Mouse (Mus musculus): Measurements from ENCODE around the gene Epb41l2. TPM values are rescaled to one million over a fixed set of nuclear protein-coding genes. Genes with fewer than 3 reads are reported as not detected.

The Epb41l2 gene
- polyA plus RNA-seq, 1 experiment, result 181 TPM

DNA sequence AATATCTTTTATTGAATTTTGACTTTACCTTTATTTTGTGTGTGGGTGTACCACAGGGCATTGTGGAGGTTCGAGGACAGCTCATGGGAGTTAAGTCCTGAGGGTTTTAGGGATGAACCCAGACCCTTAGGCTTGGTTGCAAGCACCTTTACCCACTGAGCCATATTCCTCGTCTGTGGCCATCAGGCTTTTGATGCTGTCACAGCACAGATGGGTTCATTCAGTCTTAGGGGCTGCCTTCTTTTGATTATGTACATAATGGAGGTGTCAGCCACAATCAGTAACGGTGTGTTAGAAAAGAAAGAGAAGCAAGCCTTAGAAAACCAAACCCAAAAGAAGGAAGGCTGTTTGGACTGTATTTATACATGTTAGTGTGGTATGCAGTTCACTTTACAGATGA is 9.3 kb downstream of the Epb41l2 start:
- Histone ChIP-seq H3K36me3 (ENCODE audit: control insufficient read depth, insufficient read depth, low read length, poor library complexity, severe bottlenecking) (no peaks in the 10 kb centered on the region), H3K27me3 (ENCODE audit: control insufficient read depth, insufficient read depth, low read length, poor library complexity, severe bottlenecking) (no peaks in the 10 kb centered on the region), H3K4me1 (ENCODE audit: control insufficient read depth, insufficient read depth, low read length) (no peaks in the 10 kb centered on the region), H3K9me3 (replicated peaks; ENCODE audit: control insufficient read depth, insufficient read depth, low read length, poor library complexity, severe bottlenecking) (no peaks in the 10 kb centered on the region), H3K4me3 (ENCODE audit: low read depth, low read length) (no peak overlapping the region), H3K27ac (ENCODE audit: insufficient read depth, low read length) (no peak overlapping the region), H3K9ac (ENCODE audit: low read depth, poor library complexity, severe bottlenecking) (no peak overlapping the region)
- TF ChIP-seq POLR2A (IDR thresholded peaks at IDR 0.05; ENCODE audit: insufficient read depth, low read length) (no peak), EP300 (IDR thresholded peaks at IDR 0.05; ENCODE audit: insufficient read depth, low read depth, low read length) (no peak), CTCF (IDR thresholded peaks at IDR 0.05; ENCODE audit: low read depth, low read length) (no peak)

- H3K4me3 ChIP-seq (ENCODE audit: low read depth, low read length), result no peak overlapping the region
- no peak overlapping the region for H3K9ac ChIP-seq (ENCODE audit: low read depth, poor library complexity, severe bottlenecking)
- H3K36me3 ChIP-seq (ENCODE audit: control insufficient read depth, insufficient read depth, low read length, poor library complexity, severe bottlenecking), result no peaks in the 10 kb centered on the region
- no peaks in the 10 kb centered on the region for H3K27me3 ChIP-seq (ENCODE audit: control insufficient read depth, insufficient read depth, low read length, poor library complexity, severe bottlenecking)
- no peaks in the 10 kb centered on the region for H3K9me3 ChIP-seq (replicated peaks; ENCODE audit: control insufficient read depth, insufficient read depth, low read length, poor library complexity, severe bottlenecking)
- no peaks in the 10 kb centered on the region for H3K4me1 ChIP-seq (ENCODE audit: control insufficient read depth, insufficient read depth, low read length)
- TF ChIP-seq CTCF (IDR thresholded peaks at IDR 0.05; ENCODE audit: low read depth, low read length) (no peak), POLR2A (IDR thresholded peaks at IDR 0.05; ENCODE audit: insufficient read depth, low read length) (no peak), EP300 (IDR thresholded peaks at IDR 0.05; ENCODE audit: insufficient read depth, low read depth, low read length) (no peak)
- no peak overlapping the region for H3K27ac ChIP-seq (ENCODE audit: insufficient read depth, low read length)
These were observed 10.1 kb downstream of the Epb41l2 start for GRCm38 (mm10) chr10:25369691-25370090.

- Histone ChIP-seq H3K27ac (ENCODE audit: insufficient read depth, low read length) (no peak overlapping the region), H3K9ac (ENCODE audit: low read depth, poor library complexity, severe bottlenecking) (no peak overlapping the region), H3K27me3 (ENCODE audit: control insufficient read depth, insufficient read depth, low read length, poor library complexity, severe bottlenecking) (no peaks in the 10 kb centered on the region), H3K4me3 (ENCODE audit: low read depth, low read length) (no peak overlapping the region), H3K36me3 (ENCODE audit: control insufficient read depth, insufficient read depth, low read length, poor library complexity, severe bottlenecking) (no peaks in the 10 kb centered on the region), H3K9me3 (replicated peaks; ENCODE audit: control insufficient read depth, insufficient read depth, low read length, poor library complexity, severe bottlenecking) (no peaks in the 10 kb centered on the region), H3K4me1 (ENCODE audit: control insufficient read depth, insufficient read depth, low read length) (no peaks in the 10 kb centered on the region)
- TF ChIP-seq CTCF (IDR thresholded peaks at IDR 0.05; ENCODE audit: low read depth, low read length) (no peak), EP300 (IDR thresholded peaks at IDR 0.05; ENCODE audit: insufficient read depth, low read depth, low read length) (no peak), POLR2A (IDR thresholded peaks at IDR 0.05; ENCODE audit: insufficient read depth, low read length) (no peak)
These were observed 11.7 kb downstream of the Epb41l2 start for GRCm38 (mm10) chr10:25371336-25371735.

DNA sequence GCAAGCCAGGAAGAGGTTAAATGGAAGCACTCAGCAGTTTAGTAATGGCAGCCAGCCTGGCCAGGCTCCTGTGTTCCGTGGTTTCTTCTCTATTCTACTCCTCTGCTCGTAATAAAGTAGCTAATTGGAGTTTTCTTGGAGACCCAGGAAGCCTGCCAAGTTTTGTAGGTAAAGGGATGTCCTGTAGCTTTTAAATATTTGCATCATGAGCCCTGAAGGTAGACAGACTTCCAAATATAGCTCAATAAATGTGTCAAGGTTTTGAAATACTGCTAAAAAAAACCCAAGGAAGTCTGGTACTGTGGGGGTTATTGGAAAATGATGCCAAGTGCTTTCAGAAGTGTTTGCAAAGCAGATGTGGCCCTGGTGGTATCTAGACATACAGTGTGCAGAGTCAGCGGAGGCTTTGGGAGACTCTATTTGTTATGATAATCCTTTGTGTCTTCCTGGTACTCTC is 12.3 kb downstream of the Epb41l2 start:
- peak overlapping the region; percentile 54; the same call in 1 of the 2 replicates for H3K27ac ChIP-seq (ENCODE audit: insufficient read depth, low read length)

DNA sequence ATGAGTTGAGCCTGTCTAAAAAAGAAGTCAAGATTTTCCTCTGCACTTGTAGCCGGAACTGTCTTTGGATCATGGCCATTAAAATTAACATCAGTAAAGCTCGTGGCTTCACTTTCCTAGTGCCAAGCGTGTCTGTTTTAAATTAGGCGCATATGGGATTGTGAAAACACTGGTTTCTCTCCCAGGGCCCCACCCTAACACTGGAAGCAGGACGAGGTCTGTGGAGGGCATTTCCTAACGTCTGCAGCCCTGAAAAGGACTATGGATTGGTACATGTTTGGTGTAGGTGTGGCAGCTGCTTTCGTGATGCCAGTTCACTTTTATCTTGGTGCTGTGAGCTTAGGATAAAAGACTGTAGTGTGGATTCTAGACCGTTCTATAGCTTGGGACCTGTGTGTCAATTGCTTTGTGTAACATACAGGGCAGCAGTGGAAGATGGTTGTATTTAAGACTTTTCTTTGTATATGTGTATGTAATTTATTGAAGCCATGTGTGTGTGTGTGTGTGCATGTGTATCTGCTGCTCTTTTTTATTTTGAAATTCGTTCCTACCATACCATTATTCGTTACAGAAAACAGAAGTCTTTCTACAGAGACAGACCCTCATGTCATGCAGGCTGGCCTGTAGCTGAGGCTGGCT is 13.0 kb downstream of the Epb41l2 start:
- Histone ChIP-seq H3K4me3 (ENCODE audit: low read depth, low read length) (no peak overlapping the region), H3K4me1 (ENCODE audit: control insufficient read depth, insufficient read depth, low read length) (no peaks in the 10 kb centered on the region), H3K27me3 (ENCODE audit: control insufficient read depth, insufficient read depth, low read length, poor library complexity, severe bottlenecking) (no peaks in the 10 kb centered on the region), H3K36me3 (ENCODE audit: control insufficient read depth, insufficient read depth, low read length, poor library complexity, severe bottlenecking) (no peaks in the 10 kb centered on the region; the same call in 1 of the 2 replicates), H3K27ac (ENCODE audit: insufficient read depth, low read length) (peak overlapping the region; percentile 66), H3K9ac (ENCODE audit: low read depth, poor library complexity, severe bottlenecking) (no peak overlapping the region), H3K9me3 (replicated peaks; ENCODE audit: control insufficient read depth, insufficient read depth, low read length, poor library complexity, severe bottlenecking) (no peaks in the 10 kb centered on the region)
- TF ChIP-seq POLR2A (IDR thresholded peaks at IDR 0.05; ENCODE audit: insufficient read depth, low read length) (no peak), CTCF (IDR thresholded peaks at IDR 0.05; ENCODE audit: low read depth, low read length) (no peak), EP300 (IDR thresholded peaks at IDR 0.05; ENCODE audit: insufficient read depth, low read depth, low read length) (no peak)

More for the DNA sequence above, 12.3 kb downstream of the Epb41l2 start:
- H3K27me3 ChIP-seq (ENCODE audit: control insufficient read depth, insufficient read depth, low read length, poor library complexity, severe bottlenecking), result no peaks in the 10 kb centered on the region
- no peak overlapping the region for H3K4me3 ChIP-seq (ENCODE audit: low read depth, low read length)
- no peaks in the 10 kb centered on the region for H3K36me3 ChIP-seq (ENCODE audit: control insufficient read depth, insufficient read depth, low read length, poor library complexity, severe bottlenecking)
- no peak for TF ChIP-seq CTCF (IDR thresholded peaks at IDR 0.05; ENCODE audit: low read depth, low read length)
- TF ChIP-seq EP300 (IDR thresholded peaks at IDR 0.05; ENCODE audit: insufficient read depth, low read depth, low read length), result no peak
- TF ChIP-seq POLR2A (IDR thresholded peaks at IDR 0.05; ENCODE audit: insufficient read depth, low read length), result no peak
- no peaks in the 10 kb centered on the region for H3K9me3 ChIP-seq (replicated peaks; ENCODE audit: control insufficient read depth, insufficient read depth, low read length, poor library complexity, severe bottlenecking)
- H3K4me1 ChIP-seq (ENCODE audit: control insufficient read depth, insufficient read depth, low read length), result no peaks in the 10 kb centered on the region
- no peak overlapping the region for H3K9ac ChIP-seq (ENCODE audit: low read depth, poor library complexity, severe bottlenecking)

GRCm38 (mm10) chr10:25375036-25375435 is 15.4 kb downstream of the Epb41l2 start:
- H3K27me3 ChIP-seq (ENCODE audit: control insufficient read depth, insufficient read depth, low read length, poor library complexity, severe bottlenecking), result no peaks in the 10 kb centered on the region
- TF ChIP-seq POLR2A (IDR thresholded peaks at IDR 0.05; ENCODE audit: insufficient read depth, low read length) (no peak), EP300 (IDR thresholded peaks at IDR 0.05; ENCODE audit: insufficient read depth, low read depth, low read length) (no peak), CTCF (IDR thresholded peaks at IDR 0.05; ENCODE audit: low read depth, low read length) (no peak)
- no peak overlapping the region for H3K9ac ChIP-seq (ENCODE audit: low read depth, poor library complexity, severe bottlenecking)
- no peaks in the 10 kb centered on the region for H3K9me3 ChIP-seq (replicated peaks; ENCODE audit: control insufficient read depth, insufficient read depth, low read length, poor library complexity, severe bottlenecking)
- peaks cover 2% of the 10 kb centered on the region; the same call in 1 of the 2 replicates for H3K36me3 ChIP-seq (ENCODE audit: control insufficient read depth, insufficient read depth, low read length, poor library complexity, severe bottlenecking)
- no peaks in the 10 kb centered on the region for H3K4me1 ChIP-seq (ENCODE audit: control insufficient read depth, insufficient read depth, low read length)
- H3K27ac ChIP-seq (ENCODE audit: insufficient read depth, low read length), result no peak overlapping the region
- H3K4me3 ChIP-seq (ENCODE audit: low read depth, low read length), result no peak overlapping the region

All from ES-Bruce4 (cell line).